Mouse (Mus musculus): ENCODE measurements around the gene Parp16.
"Not testable (repeated sequence)": the region's sequence is repeated elsewhere in the genome, so short reads cannot be mapped to it uniquely, and the experiment has no call there.

The Parp16 gene

DNA sequence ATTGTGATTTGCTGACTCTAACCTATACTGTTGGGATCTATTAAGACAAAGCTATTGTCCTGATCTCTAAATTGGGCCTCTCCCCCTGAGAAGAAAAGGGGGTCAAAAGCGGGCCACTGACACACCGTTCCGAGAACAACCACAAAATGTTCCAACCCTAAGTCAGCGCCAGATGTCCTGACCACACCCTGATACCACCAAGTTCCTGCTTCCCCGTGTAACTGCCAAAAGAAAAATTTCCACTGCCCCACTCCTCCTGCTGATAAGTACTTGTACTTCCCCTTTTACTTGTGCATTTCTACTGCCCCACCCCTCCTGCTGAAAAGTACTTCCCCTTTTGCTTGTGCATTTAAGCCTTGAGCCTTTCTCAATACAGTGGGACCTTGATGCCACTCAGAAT is 93.1 kb downstream of the Parp16 start:
- DNase-seq (ENCODE audit: low read depth, low spot score) = not testable (repeated sequence)
